Mouse (Mus musculus): ENCODE results near the gene Adamtsl1.

GRCm38 (mm10) chr4:85881318-85881717 is 367.3 kb downstream of the Adamtsl1 start:
- TF ChIP-seq CTCF (IDR thresholded peaks at IDR 0.05; ENCODE audit: control insufficient read depth, insufficient read depth, low read length) (no peak), POLR2A (IDR thresholded peaks at IDR 0.05; ENCODE audit: borderline replicate concordance, control insufficient read depth, low read depth, low read length) (no peak)

Measured in bone marrow, adult 2 months (tissue).